Mouse (Mus musculus): ENCODE measurements around the gene Erc1. TPM values are rescaled to one million over a fixed set of nuclear protein-coding genes. Genes with fewer than 3 reads are reported as not detected.
A peak's percentile ranks its signal among the peaks of the same experiment; 100 is the strongest.

Gene Erc1
- polyA plus RNA-seq (2016; fragmentation: Nextera tagmentation; extraction: Ambion mirVana), result 18.7 and 21.1 TPM in 2 replicates

DNA sequence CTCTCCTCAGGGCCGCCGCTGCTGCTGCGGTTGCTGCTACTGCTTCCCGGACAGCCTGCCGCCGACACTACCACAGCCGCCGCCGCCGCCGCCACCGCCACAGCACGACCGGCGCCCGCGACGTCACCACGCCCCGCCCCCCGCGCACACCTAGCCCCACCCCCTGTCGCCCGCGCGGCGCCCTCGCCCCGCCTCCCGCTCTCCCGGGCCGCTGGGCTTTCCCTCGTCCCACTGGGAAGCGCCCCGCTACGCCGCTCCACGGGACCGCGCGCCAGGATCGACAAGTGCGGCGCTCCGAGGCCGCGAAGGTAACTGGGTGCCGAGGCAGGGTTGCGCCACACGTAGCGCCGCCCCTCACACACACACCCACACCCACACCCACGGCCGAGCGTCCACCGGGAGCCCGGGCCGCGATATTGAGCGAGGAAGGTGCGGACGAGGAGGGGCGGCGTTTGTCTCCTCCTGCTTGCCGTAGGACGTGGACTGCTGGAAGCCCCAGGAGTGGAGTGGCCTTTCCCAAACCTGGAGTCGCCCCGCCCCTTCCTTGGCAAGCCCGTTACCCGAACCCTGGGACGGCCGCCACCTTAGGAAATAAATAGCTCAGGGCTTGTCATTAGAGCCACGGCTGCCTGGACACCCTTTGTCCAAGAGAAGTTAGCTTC lies at the start of gene Erc1:
Gene Erc1 (minus strand): TSS at position 134 of the 662 bp plus-strand sequence.
- Histone ChIP-seq H3K9me3 (replicated peaks) (no peaks in the 10 kb centered on the region), H3K27me3 (replicated peaks) (no peaks in the 10 kb centered on the region), H3K4me1 (replicated peaks) (peaks cover 18% of the 10 kb centered on the region), H3K36me3 (no peaks in the 10 kb centered on the region), H3K4me2 (peak within 1 kb of the TSS; percentile 88), H3K4me3 (peak within 1 kb of the TSS; percentile 94), H3K9ac (peak within 1 kb of the TSS; percentile 92), H3K27ac (ENCODE audit: poor library complexity, severe bottlenecking) (peak within 1 kb of the TSS; percentile 97)
- peak; percentile 96 for ATAC-seq (ENCODE audit: insufficient number of reproducible peaks, low FRiP score)
- WGBS, result under 1% methylated on average over 66 of the region's 73 CpGs

DNA sequence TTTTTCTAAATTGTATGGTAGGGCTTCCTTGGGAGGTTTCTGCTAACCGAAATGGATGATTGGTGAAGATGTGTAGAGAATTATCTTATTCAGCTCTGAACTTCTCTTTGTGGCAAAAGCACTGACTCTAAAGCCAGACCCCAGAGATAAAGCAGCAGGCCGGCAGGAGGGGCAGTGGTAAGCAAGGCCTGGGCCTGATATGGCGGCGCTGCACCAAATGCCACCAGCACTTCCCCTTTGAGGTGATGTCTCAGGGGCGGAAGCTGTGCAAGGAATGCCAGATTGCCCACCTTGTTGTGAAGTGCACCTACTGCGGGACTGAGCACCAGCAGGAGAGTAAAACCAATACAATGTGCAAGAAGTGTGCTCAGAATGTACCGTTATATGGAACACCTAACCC lies 44.7 kb upstream of the Erc1 start:
- WGBS, result 65% methylated on average over 7 of the region's 7 CpGs
- Histone ChIP-seq H3K4me2 (no peak overlapping the region), H3K9me3 (replicated peaks) (no peaks in the 10 kb centered on the region), H3K9ac (no peak overlapping the region), H3K4me3 (no peak overlapping the region), H3K36me3 (no peaks in the 10 kb centered on the region), H3K27me3 (replicated peaks) (peaks cover 16% of the 10 kb centered on the region; the same call in 1 of the 2 replicates), H3K4me1 (replicated peaks) (no peaks in the 10 kb centered on the region), H3K27ac (ENCODE audit: poor library complexity, severe bottlenecking) (no peak overlapping the region)
- ATAC-seq (ENCODE audit: insufficient number of reproducible peaks, low FRiP score), result no peak

DNA sequence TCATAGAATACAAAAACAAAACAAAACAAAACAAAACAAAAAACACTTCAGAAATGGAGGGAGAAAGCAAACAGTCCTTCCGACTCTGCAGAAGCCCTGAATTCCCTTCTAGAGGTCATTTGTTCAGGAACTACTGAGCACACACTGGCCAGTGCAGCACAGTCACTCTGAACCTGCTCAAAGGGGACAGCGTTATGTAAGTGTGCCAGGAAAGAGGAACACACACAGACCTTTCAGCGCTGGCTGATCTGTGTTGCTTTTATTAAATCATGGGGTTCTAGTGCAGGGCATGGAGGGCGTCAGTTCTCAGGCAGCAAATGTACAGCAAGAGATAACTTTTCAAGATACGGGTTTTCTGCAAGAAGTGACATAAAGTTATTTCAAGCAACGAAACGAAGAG lies 35.2 kb upstream of the Erc1 start:
- ATAC-seq (ENCODE audit: insufficient number of reproducible peaks, low FRiP score), result no peak

DNA sequence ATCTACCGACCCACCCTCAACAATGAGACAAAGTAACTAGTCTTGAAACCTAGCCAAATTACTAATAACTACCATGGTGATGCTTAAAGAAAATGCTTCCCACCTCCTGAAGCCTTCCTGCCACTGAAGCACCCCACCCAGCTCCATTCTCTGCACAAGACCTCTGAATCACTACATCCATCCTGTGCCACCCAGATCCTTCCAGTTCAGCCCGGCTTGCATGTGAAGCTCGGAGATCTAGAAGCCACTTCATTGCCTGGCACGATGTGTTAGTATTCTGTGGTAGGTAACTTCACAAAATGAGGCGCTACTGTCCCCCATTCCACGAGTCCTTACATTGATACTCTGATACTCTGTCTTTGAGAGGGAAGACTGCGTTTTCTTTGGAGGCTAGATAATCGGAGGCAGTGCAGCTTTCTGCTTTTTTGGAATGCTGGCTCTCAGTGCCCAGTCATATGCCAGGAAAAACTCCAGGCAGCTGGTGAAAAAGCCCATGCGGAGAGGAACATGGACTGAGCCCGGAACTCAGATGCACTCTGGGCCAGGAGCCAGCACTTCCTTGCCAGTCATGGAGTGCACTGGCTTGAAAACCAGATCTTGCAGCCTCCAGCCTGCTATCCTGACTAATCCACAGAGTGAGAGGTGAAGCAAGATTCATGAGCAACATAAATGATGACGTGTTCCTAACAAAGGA lies 16.5 kb upstream of the Erc1 start:
- ATAC-seq (ENCODE audit: insufficient number of reproducible peaks, low FRiP score), result no peak
- H3K36me3 ChIP-seq, result no peaks in the 10 kb centered on the region
- peaks cover 2% of the 10 kb centered on the region; the same call in 1 of the 2 replicates for H3K9me3 ChIP-seq (replicated peaks)
- H3K27ac ChIP-seq (ENCODE audit: poor library complexity, severe bottlenecking), result no peak overlapping the region
- no peak overlapping the region for H3K9ac ChIP-seq
- H3K27me3 ChIP-seq (replicated peaks), result no peaks in the 10 kb centered on the region
- H3K4me2 ChIP-seq, result no peak overlapping the region
- WGBS, result 79% methylated on average over 11 of the region's 11 CpGs
- no peak overlapping the region for H3K4me3 ChIP-seq
- H3K4me1 ChIP-seq (replicated peaks), result no peaks in the 10 kb centered on the region

More for the DNA sequence above, 35.2 kb upstream of the Erc1 start:
- Histone ChIP-seq H3K4me3 (no peak overlapping the region), H3K36me3 (no peaks in the 10 kb centered on the region), H3K4me1 (replicated peaks) (0 out of 2 replicates have a peak, but pooled peaks cover 2% of the 10 kb centered on the region), H3K4me2 (no peak overlapping the region), H3K9me3 (replicated peaks) (no peaks in the 10 kb centered on the region), H3K9ac (no peak overlapping the region), H3K27ac (ENCODE audit: poor library complexity, severe bottlenecking) (no peak overlapping the region), H3K27me3 (replicated peaks) (0 out of 2 replicates have a peak, but pooled peaks cover 5% of the 10 kb centered on the region)
- 50% methylated on average over 7 of the region's 7 CpGs for WGBS

DNA sequence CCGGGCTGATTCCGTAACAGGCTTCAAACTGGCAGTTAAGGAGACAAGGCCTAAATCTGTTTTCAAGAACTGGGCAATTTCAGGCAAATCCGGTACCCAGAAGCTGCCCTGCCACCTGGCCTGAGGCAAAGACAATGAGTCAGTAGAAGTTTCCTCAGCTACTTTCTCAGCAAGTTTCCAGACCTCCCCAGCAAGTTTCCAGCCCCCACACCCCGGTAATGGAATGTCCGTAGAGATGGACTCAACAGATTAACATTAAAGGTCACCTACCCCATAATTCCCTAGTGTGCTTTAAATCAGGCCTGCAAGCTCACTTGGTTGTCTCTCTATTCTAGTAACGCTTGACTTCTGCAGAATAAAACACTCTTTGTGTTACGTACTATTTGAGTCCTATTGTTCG lies 13.6 kb upstream of the Erc1 start:
- H3K27me3 ChIP-seq (replicated peaks), result no peaks in the 10 kb centered on the region
- H3K4me1 ChIP-seq (replicated peaks), result no peaks in the 10 kb centered on the region
- H3K4me2 ChIP-seq, result no peak overlapping the region
- peaks cover 10% of the 10 kb centered on the region for H3K9me3 ChIP-seq (replicated peaks)
- whole genome bisulfite sequencing, result 67% methylated on average over 8 of the region's 8 CpGs
- H3K9ac ChIP-seq, result no peak overlapping the region
- no peak overlapping the region for H3K4me3 ChIP-seq
- H3K27ac ChIP-seq (ENCODE audit: poor library complexity, severe bottlenecking), result no peak overlapping the region
- no peaks in the 10 kb centered on the region for H3K36me3 ChIP-seq
- ATAC-seq (ENCODE audit: insufficient number of reproducible peaks, low FRiP score), result no peak

DNA sequence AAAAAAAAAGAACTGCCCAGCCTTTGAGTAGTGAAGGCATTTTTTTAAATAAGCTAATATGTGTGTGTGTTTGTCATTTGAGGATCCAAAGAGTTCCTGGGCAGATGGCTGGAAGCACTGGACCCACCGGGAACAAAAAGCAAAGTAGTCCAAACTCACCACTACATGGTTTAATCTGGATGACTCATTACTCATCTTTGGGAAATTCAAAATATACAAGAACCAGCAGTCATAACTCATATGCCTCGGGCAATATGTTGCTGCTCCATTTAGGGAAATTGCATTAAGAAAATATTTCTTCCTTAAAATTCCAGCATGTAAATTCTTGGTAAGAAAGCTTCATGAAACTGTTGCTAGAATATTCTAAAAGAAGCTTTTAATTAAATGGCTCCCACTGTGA lies 12.3 kb upstream of the Erc1 start:
- WGBS, result 91% methylated on average over 2 of the region's 2 CpGs
- ATAC-seq (ENCODE audit: insufficient number of reproducible peaks, low FRiP score), result no peak
- H3K27ac ChIP-seq (ENCODE audit: poor library complexity, severe bottlenecking), result no peak overlapping the region

DNA sequence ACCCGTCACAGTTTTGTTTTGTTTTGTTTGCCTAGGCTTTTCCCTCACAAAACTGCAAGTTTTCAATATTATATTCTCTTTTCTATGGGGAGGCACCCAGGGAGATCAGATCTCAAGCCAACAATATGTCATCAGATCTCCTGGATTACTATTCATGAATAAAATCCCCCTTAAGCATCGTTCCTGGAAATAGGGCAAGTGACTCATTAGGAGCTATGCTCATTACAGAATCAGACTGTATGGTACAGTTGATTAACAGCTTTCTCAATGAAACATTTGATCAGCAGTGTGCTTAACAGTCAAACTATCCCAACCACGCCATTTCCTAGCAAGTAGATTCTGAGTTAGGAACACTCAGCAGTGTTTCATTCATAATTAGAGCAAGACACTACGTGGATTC lies 7.5 kb upstream of the Erc1 start:
- Histone ChIP-seq H3K9me3 (replicated peaks) (peaks cover 10% of the 10 kb centered on the region), H3K27ac (ENCODE audit: poor library complexity, severe bottlenecking) (no peak overlapping the region), H3K4me3 (no peak overlapping the region), H3K4me2 (no peak overlapping the region), H3K4me1 (replicated peaks) (peaks cover 5% of the 10 kb centered on the region), H3K9ac (no peak overlapping the region), H3K27me3 (replicated peaks) (no peaks in the 10 kb centered on the region), H3K36me3 (no peaks in the 10 kb centered on the region)
- no peak for ATAC-seq (ENCODE audit: insufficient number of reproducible peaks, low FRiP score)
- WGBS, result 83% methylated on average over 4 of the region's 4 CpGs

More for the DNA sequence above, 12.3 kb upstream of the Erc1 start:
- Histone ChIP-seq H3K27me3 (replicated peaks) (no peaks in the 10 kb centered on the region), H3K36me3 (no peaks in the 10 kb centered on the region), H3K4me1 (replicated peaks) (no peaks in the 10 kb centered on the region), H3K9ac (no peak overlapping the region), H3K9me3 (replicated peaks) (peaks cover 10% of the 10 kb centered on the region), H3K4me2 (no peak overlapping the region), H3K4me3 (no peak overlapping the region)

DNA sequence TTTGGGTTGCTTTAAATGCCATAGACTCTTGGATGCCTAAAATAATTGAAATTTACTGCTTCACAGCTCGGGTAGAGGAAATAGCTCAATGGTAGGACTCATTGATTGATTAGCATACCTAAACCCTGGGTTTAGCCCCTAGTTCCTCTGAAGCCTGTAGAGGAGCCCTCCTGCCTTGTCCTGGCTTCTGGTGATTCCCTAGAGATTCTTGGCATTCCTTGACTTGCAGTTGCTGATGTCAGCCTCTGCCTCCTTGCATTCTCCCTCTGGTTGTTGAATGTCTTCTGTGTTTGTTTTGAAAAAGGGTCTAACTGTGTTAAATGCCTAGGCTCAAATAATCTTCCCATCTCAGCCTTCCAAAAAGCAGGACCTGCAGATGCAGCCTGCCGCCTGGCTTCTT lies 6.2 kb upstream of the Erc1 start:
- Histone ChIP-seq H3K4me1 (replicated peaks) (peaks cover 9% of the 10 kb centered on the region), H3K27me3 (replicated peaks) (no peaks in the 10 kb centered on the region), H3K27ac (ENCODE audit: poor library complexity, severe bottlenecking) (no peak overlapping the region), H3K9ac (peak overlapping the region; percentile 24; the same call in 1 of the 2 replicates), H3K4me2 (no peak overlapping the region), H3K4me3 (no peak overlapping the region), H3K9me3 (replicated peaks) (peaks cover 5% of the 10 kb centered on the region; the same call in 1 of the 2 replicates), H3K36me3 (no peaks in the 10 kb centered on the region)
- WGBS, result 19% methylated on average over 2 of the region's 2 CpGs
- no peak for ATAC-seq (ENCODE audit: insufficient number of reproducible peaks, low FRiP score)

DNA sequence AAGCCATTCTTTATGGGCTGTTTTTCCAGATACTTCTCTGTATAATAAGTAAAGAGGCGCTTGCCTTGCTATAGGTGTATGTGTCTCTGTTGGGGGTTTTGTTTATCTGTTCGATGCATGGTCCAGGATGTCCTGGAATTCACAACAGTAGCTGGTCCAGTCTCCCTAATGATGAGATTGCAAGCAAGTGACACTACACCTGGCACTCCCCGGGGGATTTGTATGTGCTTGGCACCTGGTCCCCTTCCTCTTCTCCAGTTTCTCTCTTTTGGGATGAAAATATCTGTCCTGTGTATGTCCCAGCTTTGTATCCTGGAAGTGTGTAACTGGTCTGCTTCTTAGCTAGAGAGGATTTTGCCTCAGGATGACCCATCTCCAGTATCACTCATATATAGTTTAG lies 1.9 kb upstream of the Erc1 start:
- no peak overlapping the region for H3K27ac ChIP-seq (ENCODE audit: poor library complexity, severe bottlenecking)
- H3K9me3 ChIP-seq (replicated peaks), result no peaks in the 10 kb centered on the region
- no peaks in the 10 kb centered on the region for H3K36me3 ChIP-seq
- ATAC-seq (ENCODE audit: insufficient number of reproducible peaks, low FRiP score), result no peak
- no peak overlapping the region for H3K4me2 ChIP-seq
- no peaks in the 10 kb centered on the region for H3K27me3 ChIP-seq (replicated peaks)
- 93% methylated on average over 3 of the region's 3 CpGs for WGBS
- H3K4me3 ChIP-seq, result no peak overlapping the region
- H3K9ac ChIP-seq, result no peak overlapping the region
- H3K4me1 ChIP-seq (replicated peaks), result peaks cover 23% of the 10 kb centered on the region

DNA sequence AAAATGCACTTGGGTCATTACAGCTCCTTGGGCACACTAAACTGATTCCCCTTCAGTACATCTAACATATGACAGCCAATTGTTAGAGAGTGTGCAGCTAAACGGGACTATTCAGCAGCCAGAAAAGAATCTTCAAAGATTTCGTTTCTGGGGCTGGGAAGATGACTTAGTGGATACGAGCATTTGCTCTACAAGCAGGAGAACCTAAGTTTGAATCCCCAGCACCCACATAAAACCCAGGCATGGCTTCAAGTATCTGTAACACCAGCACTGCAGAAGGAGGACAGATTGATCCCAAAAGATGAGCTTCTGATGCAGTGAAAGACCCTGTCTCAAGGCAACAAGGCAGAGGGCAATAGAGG lies 1.4 kb upstream of the Erc1 start:
- Histone ChIP-seq H3K27ac (ENCODE audit: poor library complexity, severe bottlenecking) (no peak overlapping the region), H3K9ac (peak overlapping the region; percentile 92), H3K9me3 (replicated peaks) (no peaks in the 10 kb centered on the region), H3K4me3 (peak overlapping the region; percentile 94), H3K4me1 (replicated peaks) (peaks cover 21% of the 10 kb centered on the region), H3K4me2 (peak overlapping the region; percentile 88), H3K36me3 (no peaks in the 10 kb centered on the region), H3K27me3 (replicated peaks) (no peaks in the 10 kb centered on the region)
- no peak for ATAC-seq (ENCODE audit: insufficient number of reproducible peaks, low FRiP score)
- WGBS, result 67% methylated on average over 3 of the region's 3 CpGs

DNA sequence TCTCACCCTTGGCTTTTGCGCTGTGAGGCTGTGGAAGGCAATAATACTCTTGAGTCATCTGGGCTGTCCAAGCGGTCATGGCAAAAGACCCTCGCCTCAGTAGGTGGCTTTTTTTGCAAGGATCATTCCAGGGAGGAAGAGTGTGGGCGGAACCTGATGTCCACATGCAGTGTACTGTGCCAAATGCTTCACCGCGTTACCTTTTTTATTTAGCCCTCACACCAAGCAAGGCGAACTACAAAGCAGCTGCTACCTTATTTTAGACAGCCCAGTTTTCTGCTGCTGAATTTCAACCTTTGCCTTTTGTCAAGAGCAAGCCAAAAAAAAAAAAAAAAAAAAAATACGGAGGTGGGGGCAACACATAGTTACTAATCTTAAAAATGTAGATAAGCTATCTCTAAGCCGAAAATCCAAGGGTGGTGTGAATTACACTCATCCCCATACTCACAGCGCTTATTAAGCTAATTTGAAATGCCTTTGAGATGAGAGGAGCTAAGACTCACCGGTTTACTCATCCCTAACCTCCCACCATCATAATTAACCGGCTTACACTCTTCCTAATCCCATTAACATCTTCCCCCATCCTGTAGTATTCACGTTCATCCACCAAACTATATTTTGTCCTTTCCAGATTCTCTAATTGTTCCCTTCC lies 855 bp upstream of the Erc1 start:
- WGBS, result 10% methylated on average over 13 of the region's 13 CpGs
- Histone ChIP-seq H3K9ac (peak overlapping the region; percentile 92), H3K27me3 (replicated peaks) (no peaks in the 10 kb centered on the region), H3K4me2 (peak overlapping the region; percentile 88), H3K36me3 (no peaks in the 10 kb centered on the region), H3K4me3 (peak overlapping the region; percentile 94), H3K9me3 (replicated peaks) (no peaks in the 10 kb centered on the region), H3K4me1 (replicated peaks) (peaks cover 18% of the 10 kb centered on the region), H3K27ac (ENCODE audit: poor library complexity, severe bottlenecking) (peak overlapping the region; percentile 97)
- ATAC-seq (ENCODE audit: insufficient number of reproducible peaks, low FRiP score), result peak; percentile 4; the same call in 1 of the 2 replicates
